In the genomic region with DNA sequence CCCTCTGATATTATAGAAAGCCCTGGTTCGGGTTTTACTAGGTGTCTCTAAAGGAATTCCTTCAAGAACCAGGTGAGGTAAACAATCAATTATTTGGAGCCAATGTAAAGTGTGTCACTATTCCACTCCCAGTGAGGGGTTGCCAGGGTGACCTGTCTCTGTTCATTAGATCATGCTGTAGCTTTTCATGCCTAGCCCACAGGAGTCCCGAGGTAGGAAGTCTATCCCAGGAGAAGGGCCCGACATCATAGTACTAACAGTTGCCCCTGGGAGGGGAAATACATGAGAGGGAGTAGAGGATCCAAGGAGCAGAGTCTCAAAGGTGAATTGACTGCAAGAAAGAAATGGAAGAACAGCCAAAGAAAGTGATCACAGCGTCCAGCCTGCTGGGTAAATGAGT, we compare ENCODE assay signal across 14 mouse cellular contexts.
A peak's percentile ranks its signal among the peaks of the same experiment; 100 is the strongest.
DNase-seq lines count a peak whose midpoint lies in the region; ATAC-seq lines count a peak whose summit lies in the region.
"Had no signal": no experiment of that assay in that cellular context is flagged by ENCODE, and none has a peak within 500 bp of the region (broad histone marks: within the 10 kb centered on the region; RNA-seq: fewer than 3 reads in every experiment).

No protein-coding gene starts in this region.

- WGBS in midbrain, embryonic 10.5 days, result 53% methylated on average over 4 of the region's 4 CpGs
- 49% methylated on average over 4 of the region's 4 CpGs for WGBS in midbrain, embryonic 11.5 days
- 45% methylated on average over 4 of the region's 4 CpGs for WGBS in hindbrain, embryonic 16.5 days

- H3K4me2 ChIP-seq in midbrain, embryonic 11.5 days, result no peak overlapping the region
- H3K4me2 ChIP-seq in hindbrain, embryonic 16.5 days (ENCODE audit: low read length), result peak overlapping the region; percentile 73

- H3K27ac ChIP-seq in midbrain, embryonic 10.5 days (replicated peaks), result no peak overlapping the region
- no peak overlapping the region for H3K27ac ChIP-seq in midbrain, embryonic 11.5 days (ENCODE audit: low read depth, low read length)
- peak overlapping the region; percentile 91 for H3K27ac ChIP-seq in hindbrain, embryonic 16.5 days (ENCODE audit: low read depth, low read length)
- H3K27ac ChIP-seq: liver, embryonic 14.5 days had no signal

- ATAC-seq in midbrain, embryonic 11.5 days (ENCODE audit: low FRiP score), result no peak
- ATAC-seq in hindbrain, embryonic 16.5 days, result no peak

- peak; percentile 38 for DNase-seq in cerebellum, adult 11-12 months
- DNase-seq in cerebellum, postnatal 4 days (ENCODE audit: low spot score in 2 of 2), result no peak
- DNase-seq in midbrain, embryonic 10.5 days (ENCODE audit: low spot score), result peak; percentile 11
- DNase-seq in midbrain, embryonic 11.5 days (ENCODE audit: low spot score, missing footprints), result no peak
- peak; percentile 13 for DNase-seq in retina, embryonic 14.5 days (ENCODE audit: low spot score)
- no peak for DNase-seq in right cerebral cortex, adult 18-20 months
- no peak for DNase-seq in spleen, postnatal 36 days (ENCODE audit: low spot score in 2 of 2)
- DNase-seq: adrenal gland, adult 2 months; heart, postnatal 36 days; kidney, adult 2 months; lung, postnatal 14 days; thymus, adult 18-20 months had no signal

- H3K4me3 ChIP-seq in midbrain, embryonic 10.5 days, result no peak overlapping the region
- H3K4me3 ChIP-seq in midbrain, embryonic 11.5 days (ENCODE audit: low read depth, low read length), result no peak overlapping the region
- H3K4me3 ChIP-seq in hindbrain, embryonic 16.5 days (ENCODE audit: low read length), result peak overlapping the region; percentile 71

- no peaks in the 10 kb centered on the region for H3K36me3 ChIP-seq in midbrain, embryonic 10.5 days
- H3K36me3 ChIP-seq in midbrain, embryonic 11.5 days (ENCODE audit: control insufficient read depth, insufficient read depth, low read length), result no peaks in the 10 kb centered on the region
- no peaks in the 10 kb centered on the region for H3K36me3 ChIP-seq in hindbrain, embryonic 16.5 days (ENCODE audit: control insufficient read depth, insufficient read depth, low read length)

- peaks cover 23% of the 10 kb centered on the region for H3K4me1 ChIP-seq in midbrain, embryonic 10.5 days
- H3K4me1 ChIP-seq in midbrain, embryonic 11.5 days (ENCODE audit: control insufficient read depth, insufficient read depth, low read length), result 0 out of 2 replicates have a peak, but pooled peaks cover 2% of the 10 kb centered on the region
- H3K4me1 ChIP-seq in hindbrain, embryonic 16.5 days (ENCODE audit: control insufficient read depth, insufficient read depth, low read depth, low read length), result peaks cover 3% of the 10 kb centered on the region

- peaks cover 45% of the 10 kb centered on the region for H3K27me3 ChIP-seq in midbrain, embryonic 10.5 days (ENCODE audit: low read depth, poor library complexity, severe bottlenecking)
- no peaks in the 10 kb centered on the region; the same call in 1 of the 2 replicates for H3K27me3 ChIP-seq in midbrain, embryonic 11.5 days (ENCODE audit: control insufficient read depth, insufficient read depth, low read length)
- H3K27me3 ChIP-seq in hindbrain, embryonic 16.5 days (replicated peaks; ENCODE audit: control insufficient read depth, insufficient read depth, low read length), result no peaks in the 10 kb centered on the region

- no peak overlapping the region for H3K9ac ChIP-seq in midbrain, embryonic 11.5 days (ENCODE audit: low read length)
- H3K9ac ChIP-seq in hindbrain, embryonic 16.5 days (ENCODE audit: low read depth, low read length), result peak overlapping the region; percentile 54
- H3K9ac ChIP-seq: liver, embryonic 14.5 days had no signal

- H3K9me3 ChIP-seq in midbrain, embryonic 10.5 days (replicated peaks), result no peaks in the 10 kb centered on the region
- no peaks in the 10 kb centered on the region for H3K9me3 ChIP-seq in midbrain, embryonic 11.5 days (ENCODE audit: control insufficient read depth, low read length)
- H3K9me3 ChIP-seq in hindbrain, embryonic 16.5 days (ENCODE audit: control insufficient read depth, low read length), result no peaks in the 10 kb centered on the region

Comparison
In these comparisons a context has a peak if more than half of its experiments do, and no peak if none do; other contexts are left out.
1. DNase-seq: peak in cerebellum, adult 11-12 months (single experiment), midbrain, embryonic 10.5 days (single experiment) and retina, embryonic 14.5 days (single experiment); none in cerebellum, postnatal 4 days (0 of 2), midbrain, embryonic 11.5 days (single experiment), right cerebral cortex, adult 18-20 months (single experiment) and spleen, postnatal 36 days (0 of 2).